Mouse (Mus musculus) erythroblast, adult 5-6 weeks (primary cell): ENCODE data around the gene Ccdc184. TPM values are rescaled to one million over a fixed set of nuclear protein-coding genes. Genes with fewer than 3 reads are reported as not detected.

ENCODE experiments used
- ATAC-seq: replicated peaks from 2 replicates; pipeline ENCODE4 v1.8.0; 2016; ENCODE audit warnings: moderate number of reproducible peaks, mild to moderate bottlenecking, moderate TSS enrichment, inconsistent platforms; ENCODE audit not compliant: poor library complexity, low FRiP score, severe bottlenecking
- total RNA-seq, 2 experiments: library from RNA; stranded (forward) in 1 of 2; stranded (reverse) in 1 of 2; fragments of 150-400 nt in 1 of 2; fragments of 200-764, 138-1000 nt in 1 of 2; gene quantifications; 2 replicates each; pipeline versions ENCODE4 v1.2.3 to v1.2.4; 2015 to 2017; ENCODE audit warnings: low replicate concordance in 2 of 2

Gene Ccdc184
- total RNA-seq, 2 experiments from 2014 or later = not detected

DNA sequence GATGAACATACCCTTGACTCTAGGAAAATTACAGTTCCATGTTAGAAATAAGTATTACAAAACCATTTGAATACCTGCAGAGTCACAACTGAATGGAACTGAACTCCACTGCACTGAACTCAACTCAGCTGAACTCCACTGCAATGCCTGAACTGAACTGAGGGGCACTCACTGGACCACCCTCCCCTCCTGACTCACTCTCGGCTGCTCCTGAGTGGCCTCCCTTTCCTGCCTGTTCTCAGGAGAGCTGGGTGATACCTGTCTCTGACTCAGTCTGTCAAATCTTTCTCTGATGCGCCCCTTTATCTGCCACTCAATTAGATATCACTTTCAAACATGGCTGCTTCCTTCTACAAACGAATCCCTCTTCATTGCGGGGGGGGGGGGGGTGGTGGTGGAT lies 12.8 kb upstream of the Ccdc184 start:
- no peak for ATAC-seq

DNA sequence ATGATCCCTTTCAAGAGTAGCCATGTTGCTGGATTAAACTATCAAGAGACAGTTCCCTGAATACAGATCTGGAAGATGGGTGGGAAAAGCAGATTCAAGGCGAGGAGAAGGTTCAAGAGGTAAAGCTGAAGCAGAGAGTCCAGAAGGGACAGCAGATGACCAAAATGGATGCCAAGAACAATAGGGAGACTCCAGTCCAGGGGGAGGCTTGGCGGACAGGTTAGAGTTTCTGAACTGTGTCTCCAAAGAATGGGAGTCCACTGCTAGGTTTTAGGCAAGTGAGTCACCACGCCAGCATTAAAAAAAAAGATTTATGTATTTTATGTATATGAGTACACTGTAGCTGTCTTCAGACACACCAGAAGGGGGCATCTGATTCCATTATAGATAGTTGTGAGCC lies 12.3 kb upstream of the Ccdc184 start:
- no peak for ATAC-seq

DNA sequence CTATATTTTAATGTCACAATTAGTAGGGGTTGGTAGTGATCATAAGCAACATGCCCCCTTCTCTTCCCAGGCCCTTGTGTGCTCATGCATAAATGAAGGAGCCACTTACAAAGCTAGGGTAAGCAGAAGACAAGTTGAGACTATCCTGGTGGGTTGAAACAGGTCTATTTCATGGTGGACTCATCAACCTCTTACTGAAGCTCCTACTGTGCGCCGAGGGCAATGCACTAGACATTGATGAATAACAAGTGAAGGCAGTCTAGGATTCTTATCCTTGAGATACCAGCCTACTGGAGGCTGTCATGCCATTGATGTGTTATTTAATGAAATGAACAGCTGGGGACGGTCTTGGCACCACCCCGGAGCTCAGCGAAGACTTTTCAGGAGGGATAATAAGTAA lies 11.7 kb upstream of the Ccdc184 start:
- ATAC-seq = no peak

DNA sequence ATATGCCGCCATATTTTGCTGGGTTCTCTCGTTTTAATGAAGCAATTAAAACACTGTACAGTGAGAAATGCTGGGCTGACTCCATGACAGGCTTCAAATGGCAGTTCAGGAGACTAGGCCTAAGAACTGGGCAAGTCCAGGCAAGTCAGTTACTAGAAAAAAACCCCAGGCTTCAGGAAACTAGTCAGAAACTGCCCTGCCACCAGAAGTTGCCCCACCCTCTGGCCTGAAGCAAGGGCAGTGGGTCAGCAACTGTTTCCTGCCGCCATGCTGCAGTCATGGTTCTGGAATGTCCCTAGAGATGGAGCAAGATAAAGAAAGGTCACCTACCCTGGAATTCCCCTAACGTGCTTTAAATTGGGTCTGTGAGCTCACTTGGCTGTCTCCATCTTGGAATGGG lies 11.0 kb upstream of the Ccdc184 start:
- no peak for ATAC-seq

DNA sequence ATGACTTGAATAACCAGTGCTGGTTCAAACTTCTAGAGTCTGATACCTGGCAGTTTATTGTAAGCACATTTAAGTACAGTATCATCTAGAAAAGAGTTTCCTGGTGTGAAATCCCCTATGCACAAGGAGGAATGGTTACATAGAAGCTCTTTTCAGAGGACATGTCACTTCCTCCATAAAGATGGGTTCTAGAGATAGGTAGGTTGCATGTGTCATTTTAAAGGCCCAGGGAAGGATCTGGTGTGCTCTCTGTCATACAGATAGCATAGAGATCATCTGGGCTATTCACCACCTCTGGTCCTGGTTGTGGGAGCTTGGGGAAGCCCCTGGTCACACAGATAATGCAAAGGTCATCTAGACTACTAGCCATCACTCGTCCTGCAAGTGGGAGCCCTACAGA lies 9.7 kb upstream of the Ccdc184 start:
- ATAC-seq = no peak

DNA sequence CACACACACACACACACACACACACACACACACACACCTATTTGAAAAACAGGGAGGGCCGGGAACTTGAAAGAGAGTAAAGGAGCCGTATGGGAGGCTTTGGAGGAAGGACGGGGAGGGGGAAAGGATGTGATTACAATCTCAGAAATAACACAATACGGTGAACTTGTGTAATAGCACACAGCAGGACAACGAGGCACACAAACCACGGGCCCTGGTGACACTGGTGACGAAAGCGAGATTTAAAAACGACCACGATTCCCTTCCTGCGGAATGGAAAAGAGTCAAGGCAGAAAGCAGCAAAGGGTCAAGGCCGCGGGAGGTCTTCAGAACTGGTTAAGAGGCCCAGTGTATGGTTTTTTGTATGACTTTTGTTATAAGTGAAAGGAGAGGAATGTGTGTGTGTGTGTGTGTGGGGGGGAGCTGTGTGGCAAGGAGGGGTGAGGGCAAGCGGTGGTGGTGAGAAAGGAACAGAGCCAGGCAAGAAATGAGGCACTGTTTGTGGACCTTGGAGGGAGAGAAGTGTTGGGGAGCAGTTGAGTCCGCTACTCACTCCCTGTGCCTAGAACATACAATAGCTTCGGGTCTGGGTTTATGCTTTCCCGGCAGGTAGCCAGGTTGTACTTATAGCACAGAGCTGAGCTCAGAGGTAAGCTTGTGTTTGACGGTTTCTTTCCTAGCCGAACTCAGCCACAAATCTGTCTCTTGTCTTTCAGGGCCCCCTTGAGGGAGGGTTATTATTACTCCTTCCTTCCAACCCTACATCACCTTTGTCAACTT lies 5.7 kb upstream of the Ccdc184 start:
- ATAC-seq = no peak

DNA sequence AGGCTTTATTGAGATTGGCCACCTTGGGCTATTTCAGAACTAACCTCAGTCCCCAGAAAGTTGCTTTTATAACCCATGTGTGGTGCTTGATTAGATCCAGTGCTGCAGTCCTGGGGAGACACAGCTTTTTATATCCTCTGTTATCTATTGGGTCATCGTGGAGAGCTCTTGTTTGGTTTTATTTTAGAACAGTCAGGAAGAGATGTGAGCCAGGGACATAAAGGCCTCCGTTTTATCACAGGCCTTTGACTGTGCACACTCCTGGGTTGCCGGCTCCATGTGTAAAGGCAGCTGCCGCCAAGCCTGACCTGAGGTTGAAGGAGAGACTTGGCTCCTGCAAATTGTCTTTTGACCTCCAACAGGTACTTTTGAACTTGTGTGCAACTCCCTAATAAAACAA lies 4.4 kb upstream of the Ccdc184 start:
- no peak for ATAC-seq

DNA sequence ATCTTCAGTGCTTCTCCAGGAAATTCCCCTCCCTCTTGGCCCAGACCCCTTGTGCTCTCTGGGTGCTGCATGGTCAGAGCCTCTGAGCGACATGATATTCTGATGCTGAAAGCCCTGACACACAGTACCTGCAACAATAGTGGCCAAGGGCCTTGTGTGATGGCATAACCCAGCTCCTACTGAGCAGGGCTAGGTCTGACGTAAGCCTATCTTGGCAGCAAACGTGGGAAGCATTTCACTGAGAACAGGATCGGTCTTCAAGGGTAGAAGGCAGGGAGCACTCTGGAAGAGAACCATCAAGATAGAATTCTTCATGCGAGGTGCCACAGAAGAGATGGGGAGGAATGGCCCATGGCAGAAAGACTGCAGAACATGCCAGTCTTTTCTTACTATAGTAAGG lies 1.4 kb upstream of the Ccdc184 start, which contains the start of gene Asb8:
Asb8 (minus strand) TSS at position 101 of the 400 bp plus-strand sequence.
- no peak for ATAC-seq

DNA sequence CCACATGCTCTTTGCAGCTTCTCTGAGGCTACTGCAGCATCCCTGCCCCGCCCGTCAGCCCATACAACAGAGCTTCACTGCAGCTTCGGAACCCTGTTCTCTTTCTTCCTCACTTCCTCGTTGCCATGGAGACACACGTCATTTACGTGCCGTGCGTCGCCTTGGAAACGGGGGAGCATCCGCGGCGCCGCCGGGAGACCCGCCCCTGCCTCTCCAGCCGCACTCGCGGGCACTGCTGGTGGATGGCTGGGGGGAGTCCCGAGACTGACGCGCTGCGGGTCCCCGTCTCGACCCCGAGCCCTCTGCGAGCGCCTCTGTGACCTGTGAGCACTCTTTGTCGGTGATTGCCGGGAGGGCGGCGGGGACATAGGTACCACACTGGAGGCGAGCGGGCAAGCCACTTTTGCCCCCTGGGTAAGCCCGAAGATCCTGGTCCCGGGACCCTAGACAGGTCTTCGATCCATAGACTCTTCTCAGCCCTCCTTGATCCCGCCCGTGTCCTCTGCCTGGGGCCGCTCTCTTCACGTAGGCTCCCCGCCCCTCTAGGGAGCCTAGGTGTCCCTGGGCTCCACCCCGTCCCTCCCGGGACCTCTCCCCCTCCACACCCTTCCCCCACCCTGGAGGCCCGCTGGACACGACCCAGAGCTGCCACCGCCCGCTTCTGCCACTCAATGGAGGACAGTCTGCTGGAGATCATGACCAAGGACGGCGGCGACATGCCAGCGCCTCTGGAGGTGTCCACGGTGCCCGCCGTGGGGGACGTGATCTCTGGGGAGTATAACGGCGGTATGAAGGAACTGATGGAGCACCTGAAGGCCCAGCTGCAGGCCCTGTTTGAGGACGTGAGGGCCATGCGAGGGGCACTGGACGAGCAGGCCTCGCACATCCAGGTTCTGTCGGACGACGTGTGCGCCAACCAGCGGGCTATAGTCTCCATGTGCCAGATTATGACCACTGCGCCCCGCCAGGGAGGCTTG lies 975 bp downstream of the Ccdc184 start:
- ATAC-seq = no peak

DNA sequence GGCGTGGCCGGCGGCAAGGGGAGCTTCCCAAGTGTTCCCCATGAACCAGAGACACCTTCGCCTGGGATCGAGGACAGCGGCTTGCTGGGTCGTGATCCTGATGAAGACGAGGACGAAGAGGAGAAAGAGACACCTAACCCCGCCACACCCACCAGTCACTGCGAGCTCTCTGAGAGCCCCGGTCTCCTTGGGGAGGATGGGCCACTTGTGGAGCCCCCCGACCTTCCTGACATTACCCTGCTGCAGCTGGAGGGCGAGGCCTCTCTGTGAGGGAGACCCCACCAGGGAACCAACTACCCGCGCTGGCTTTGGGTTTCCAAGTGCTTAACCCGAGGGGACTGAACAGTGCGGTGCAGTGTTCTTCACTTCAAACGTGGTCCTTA lies 1.7 kb downstream of the Ccdc184 start:
- no peak for ATAC-seq

DNA sequence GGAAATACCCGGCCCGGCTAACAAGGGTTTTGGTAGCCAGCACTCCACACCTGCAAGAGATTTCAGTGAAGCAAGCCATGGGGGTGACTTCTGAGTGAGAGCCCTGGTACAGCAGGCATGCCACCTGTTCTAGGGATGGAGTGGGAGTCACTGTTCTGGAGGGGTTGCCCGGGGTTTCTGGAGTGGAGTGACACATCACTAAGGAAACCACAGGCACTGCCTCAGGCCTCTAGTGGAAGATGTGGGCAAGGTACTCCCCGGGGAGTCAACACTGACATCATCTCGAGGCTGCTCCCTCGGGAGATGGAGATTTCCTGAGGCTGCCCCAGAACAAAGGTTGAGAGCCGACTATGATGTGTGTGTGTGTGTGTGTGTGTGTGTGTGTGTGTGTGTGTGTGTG lies 3.4 kb downstream of the Ccdc184 start:
- no peak for ATAC-seq

DNA sequence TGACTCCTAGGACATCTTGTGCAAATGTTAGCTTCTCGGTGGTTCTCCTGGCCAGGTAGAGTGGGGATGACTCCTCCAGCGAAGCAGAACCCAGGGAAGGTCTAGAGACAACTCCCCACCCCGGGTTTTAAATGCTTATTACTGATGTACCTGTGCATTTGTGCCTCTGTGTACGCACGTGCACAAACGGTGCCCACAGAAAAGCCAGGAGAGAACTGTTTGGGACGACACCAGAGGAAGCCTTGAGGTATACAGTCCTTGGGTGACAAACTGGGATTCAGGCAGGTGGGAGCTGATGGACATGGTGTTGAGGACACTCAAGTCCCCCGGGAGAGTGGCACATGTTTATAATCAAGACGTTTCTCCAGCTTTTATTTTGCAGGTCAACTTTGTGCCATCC lies 4.0 kb downstream of the Ccdc184 start:
- ATAC-seq = no peak

DNA sequence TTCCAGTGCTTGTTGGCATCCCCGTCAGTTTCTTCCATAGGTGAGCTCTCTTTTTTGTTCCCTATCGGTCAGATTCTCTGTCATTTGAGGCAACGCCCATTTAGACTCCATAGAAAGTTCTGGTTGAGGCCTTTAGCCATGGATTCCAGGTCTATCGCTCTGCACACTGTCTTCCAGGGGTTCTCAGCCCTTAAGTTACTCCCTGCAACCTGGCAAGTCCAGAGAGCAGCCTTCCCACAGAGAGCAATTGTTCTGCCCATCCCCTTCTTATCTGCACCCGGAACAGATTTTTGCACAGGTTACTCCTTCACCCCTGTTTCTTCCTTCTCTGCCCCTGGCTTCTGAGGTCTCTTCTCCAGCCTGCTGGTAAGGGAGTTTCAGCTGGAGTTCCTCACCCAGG lies 5.2 kb downstream of the Ccdc184 start:
- ATAC-seq = no peak

DNA sequence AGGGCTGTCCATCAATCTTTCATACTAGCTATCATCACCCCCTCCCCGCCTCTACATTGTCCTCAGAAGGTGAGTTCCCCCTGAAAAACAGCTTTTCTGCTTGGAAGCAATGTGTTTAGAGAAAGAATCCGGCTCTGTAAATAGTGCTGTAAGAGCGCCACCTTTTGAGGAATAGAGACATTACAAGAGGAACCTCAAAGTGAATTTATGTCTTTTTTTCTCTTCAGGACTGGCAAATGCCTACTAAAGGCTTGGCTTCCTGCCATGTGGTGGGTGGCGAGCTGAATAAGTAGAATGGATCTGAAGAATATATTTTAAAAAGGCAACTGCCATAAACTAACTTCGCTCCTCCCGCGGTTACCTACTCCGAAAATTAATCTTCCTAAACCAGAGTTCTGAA lies 6.9 kb downstream of the Ccdc184 start:
- no peak for ATAC-seq

DNA sequence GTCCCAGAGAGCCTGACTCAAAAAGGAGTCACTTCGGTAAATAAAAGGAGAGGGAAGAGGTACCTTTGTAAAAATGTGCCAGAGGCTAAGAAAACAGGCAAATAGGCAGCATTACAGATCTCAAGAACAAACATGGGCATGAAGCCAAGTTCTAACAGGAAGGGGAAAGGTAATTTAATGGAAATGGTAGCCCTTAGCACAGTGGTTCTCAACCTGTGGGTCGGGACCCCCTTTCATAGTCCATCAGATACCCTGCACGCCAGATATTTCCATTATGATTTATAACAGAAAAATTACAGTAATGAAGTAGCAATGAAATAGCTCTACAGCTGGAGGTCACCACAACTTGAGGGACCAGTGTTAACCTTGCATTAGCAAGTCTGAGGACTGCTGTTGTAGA lies 10.4 kb downstream of the Ccdc184 start:
- ATAC-seq = no peak

DNA sequence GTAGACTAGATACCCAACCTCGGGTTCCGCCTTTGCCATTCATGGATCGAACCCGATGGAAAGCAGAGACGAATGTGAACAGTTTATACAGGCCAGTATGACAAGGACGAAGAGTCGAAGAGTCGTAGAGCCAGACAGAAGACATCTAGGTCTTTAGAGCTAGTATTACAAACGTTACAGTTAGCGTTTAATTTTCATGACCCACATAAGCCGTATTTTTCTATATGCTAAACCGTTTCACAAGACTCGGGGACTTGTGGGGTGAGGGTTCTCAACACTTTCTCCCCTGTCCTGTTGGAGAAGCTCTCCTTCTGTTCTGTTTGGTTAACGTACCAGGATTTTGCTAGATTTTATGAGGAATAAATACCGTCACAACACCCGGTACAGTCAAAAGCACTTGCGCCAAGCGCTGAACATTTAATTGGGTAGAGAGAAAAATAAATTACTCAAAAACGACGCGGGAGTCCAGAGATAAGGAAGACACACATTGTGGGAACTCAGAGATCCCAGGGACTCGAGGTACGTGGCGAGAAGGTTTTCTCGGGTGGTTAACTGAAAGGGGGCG lies 13.7 kb downstream of the Ccdc184 start:
- no peak for ATAC-seq

DNA sequence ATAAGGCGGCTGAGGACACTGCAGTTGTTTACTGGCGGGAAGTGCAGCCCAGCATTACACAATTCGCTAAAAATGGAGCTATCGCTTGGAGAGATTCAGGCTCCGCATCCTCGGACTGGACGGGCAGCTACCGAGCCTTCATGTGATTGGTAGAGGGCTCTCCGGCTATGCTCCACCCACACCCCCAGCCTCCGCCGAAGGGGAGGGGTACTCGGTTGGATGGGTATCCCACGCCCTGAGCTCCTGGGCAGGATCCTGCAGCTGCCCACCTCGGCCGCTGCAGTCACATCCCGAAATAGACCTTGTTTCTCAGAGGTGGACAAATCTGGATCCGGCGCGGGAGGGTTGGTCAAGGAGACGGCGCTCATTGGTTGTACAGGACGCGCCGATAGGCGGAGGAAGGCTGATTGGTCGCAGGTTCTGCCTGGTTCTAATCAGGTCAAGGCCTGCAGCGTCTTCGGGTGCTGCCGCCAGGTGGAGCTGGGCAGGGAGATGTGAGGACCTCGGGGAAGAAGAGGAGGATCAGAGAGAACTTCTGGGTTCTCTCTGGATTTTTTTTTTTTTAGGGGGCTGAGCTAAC lies 14.3 kb downstream of the Ccdc184 start:
- peak; percentile 94 for ATAC-seq

DNA sequence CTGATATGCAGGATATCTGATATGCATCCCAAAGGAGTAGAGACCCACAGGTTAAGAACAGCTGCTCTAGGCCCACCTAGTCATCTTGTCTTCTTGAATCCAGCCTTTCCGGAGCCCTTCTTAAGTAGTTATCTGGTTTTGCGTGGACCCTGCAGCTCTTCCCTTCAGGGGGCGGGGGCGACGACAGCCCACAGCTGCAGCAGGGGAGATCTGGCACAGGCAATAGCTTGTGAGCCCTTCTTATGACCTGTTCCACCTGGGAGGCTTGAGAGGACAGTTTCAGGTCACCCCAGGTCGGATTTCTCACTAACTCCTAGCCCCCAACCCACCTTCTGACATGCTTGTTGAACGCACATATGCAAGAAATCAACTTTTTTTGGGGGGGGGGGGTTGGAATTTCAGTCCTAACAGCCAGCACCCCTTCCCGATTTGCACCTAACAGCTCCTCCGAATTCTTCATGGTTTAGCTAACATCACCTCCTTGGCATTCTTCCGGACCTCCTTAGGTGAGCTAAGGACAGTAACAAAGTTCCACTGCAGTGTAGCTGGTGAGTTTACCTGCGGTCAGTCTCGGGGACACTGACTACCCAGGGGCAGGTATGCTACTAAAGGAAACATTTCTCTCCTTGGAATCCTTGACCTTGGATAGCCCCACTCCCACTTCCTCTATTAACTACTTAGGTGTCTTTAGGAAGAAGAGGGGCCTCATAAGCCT lies 15.1 kb downstream of the Ccdc184 start:
- ATAC-seq = no peak

DNA sequence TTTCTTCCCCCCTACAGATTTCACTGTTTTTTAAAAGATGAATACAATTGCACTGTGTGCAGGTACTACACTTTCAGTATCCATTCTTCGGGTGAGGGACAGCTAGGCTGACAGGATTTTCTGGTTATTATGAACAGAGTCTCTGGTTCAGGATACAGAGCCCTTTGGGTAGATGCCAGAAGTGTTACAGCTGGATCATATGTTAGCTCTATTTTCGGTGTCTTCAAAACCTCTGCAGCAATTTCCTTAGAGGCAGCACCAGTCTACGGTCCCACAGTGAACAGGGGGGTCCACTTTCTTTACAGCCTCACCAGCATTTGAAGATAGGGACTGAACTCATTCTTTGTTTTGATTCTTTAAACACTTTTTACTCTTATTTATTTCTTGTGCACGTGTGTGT lies 17.5 kb downstream of the Ccdc184 start:
- no peak for ATAC-seq

DNA sequence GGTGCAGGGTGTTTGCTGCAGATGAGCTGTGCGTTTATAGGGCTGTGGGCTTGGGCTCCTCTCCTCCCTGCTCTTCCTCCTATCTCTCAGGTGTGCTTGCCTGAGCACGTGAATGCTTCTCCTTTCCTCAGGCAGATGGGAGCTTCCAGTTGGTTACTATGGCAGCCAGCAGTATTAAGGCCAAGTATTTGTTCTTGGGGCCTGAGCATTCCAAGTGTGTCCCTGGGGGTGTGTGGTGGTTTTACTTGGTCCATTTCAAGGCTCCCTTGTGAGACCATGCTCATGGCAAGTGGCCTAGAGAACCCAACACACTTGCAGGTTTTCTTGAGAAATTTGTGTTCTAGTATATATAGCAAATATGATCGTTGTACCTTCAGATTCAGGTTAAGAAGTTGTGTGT lies 28.5 kb downstream of the Ccdc184 start, which contains the start of gene Olfr288:
Olfr288 (minus strand) TSS at position 101 of the 400 bp plus-strand sequence.
- ATAC-seq = no peak
